Mouse (Mus musculus) thymus, postnatal 10 days (tissue): Measurements from ENCODE around the gene 4930470P17Rik.
"Not testable (repeated sequence)": the region's sequence is repeated elsewhere in the genome, so short reads cannot be mapped to it uniquely, and the experiment has no call there.

Experiments used
- DNase-seq, 2 experiments: peaks; one replicate each; pipeline ENCODE4 v3.0.0; 2021; ENCODE audit warnings: low spot score in 2 of 2

Gene 4930470P17Rik

DNA sequence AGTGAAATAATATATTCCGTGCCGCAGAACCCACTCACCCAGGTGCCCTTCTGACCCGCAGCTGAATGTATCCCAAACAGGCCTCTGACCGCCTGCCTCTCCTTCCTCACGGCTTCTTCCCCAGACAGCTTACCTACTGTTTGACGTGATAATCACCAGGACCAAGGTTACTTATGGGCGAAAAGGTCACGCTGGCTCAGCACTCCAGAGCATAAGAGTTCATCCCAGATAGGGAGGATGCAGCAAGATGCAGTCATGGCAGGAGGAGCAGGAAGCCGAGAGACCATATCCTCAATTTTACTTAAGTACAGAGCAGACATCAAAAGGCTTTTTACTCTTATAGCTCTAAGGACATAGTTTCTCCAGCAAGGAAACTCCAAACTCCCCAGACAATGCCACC lies at the start of gene 4930470P17Rik:
Gene 4930470P17Rik, minus strand, starts transcription at position 101 of the 400 bp plus-strand sequence.
- DNase-seq: no peak

DNA sequence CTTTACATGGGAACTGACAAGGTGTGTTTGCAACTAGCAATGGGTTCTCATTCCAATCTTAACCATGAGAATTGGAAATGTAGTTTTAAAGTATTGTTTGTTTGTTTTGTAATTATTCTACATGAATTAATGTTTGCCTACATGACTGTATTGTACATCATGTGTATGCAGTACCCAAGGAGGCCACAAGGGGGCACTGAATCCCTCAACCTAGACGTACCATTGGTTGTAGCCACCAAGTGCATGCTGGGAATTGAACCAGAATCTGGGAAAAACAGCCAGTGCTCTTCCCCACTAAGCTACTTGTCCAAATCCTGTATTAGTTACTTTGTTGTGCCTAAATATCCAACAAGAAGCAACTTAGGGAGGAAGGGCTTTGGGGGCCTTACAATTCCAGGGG lies 49.7 kb upstream of the 4930470P17Rik start:
- no peak for DNase-seq

DNA sequence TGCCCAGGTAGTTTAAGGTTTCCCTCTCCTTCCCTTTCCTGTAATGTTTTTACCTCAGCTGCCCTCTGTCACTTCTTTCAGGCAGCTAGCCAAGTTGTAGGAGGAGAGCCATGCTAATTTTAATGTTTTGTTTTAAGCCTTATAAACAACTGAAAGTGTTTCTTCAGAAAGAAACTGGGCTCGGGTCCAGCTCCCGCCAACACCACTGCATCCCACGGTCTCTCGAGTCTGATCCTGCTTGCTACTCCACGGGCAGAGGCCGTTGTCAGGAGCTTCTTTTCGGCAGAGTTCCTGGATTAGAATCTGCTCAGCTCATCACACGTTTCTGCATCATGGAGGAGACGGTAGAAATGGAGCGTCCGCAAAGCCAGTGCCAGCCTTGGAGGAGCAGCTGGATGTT lies 46.7 kb upstream of the 4930470P17Rik start:
- DNase-seq: no peak

DNA sequence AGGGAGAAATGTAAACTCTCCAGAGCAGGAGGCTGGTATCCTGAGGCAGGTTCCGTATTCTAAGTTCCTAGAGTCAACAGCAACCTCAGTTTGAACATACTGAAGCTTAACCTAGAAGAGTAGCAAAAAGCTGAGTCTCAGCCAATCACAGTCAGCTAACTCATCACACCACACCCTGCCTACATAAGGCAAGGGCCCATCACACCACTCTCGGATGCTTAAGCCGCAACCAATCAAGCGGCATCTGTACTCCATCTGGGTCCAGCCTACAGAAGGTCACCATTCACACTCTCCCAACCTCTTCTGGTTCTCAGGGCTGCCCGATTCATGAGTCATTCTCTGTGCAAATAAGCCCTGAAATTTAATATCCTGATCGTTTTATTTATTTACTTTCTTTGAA lies 44.4 kb upstream of the 4930470P17Rik start:
- no peak for DNase-seq

DNA sequence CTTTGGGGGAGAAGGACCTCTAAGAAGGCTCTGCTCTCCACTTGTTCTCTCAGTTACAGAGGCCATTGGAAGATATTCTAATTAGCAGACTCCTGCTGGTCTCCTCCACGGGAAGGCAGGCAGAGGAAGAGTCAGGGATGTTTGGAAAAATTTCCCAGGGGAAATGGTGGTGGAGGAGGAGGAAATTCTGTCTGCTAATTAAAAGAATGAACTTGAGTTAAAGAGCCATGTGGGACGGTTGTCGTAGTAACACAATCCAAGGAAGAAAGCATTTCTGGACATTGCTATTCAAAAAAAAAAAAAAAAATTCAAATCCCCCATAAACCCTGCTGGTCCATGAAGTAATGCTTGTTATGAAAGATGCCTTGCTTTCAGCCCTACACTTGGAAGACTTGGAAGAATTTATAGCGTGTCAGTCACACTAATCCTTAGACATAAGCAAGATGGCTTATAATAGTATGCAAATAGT lies 40.6 kb upstream of the 4930470P17Rik start:
- no peak for DNase-seq

DNA sequence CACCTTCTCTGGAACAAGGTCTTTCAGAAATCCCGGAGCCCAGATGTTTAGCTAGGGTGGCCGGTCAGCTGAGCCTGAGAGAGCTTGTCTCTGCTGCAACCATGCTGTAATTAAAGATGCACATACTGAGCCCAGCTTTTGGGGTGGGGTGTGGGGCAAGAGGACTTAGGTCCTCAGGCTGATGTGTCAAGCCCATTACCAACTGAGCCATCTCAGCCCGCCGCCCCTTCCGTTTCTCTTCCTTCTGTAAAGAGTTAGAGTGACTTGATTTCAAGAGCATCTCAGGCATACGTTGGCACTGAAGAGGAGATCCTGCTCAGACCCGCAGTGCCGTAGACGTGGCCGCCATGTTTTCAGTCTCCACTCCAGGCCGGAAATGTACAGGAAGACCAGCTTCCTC lies 38.5 kb upstream of the 4930470P17Rik start:
- DNase-seq: no peak

DNA sequence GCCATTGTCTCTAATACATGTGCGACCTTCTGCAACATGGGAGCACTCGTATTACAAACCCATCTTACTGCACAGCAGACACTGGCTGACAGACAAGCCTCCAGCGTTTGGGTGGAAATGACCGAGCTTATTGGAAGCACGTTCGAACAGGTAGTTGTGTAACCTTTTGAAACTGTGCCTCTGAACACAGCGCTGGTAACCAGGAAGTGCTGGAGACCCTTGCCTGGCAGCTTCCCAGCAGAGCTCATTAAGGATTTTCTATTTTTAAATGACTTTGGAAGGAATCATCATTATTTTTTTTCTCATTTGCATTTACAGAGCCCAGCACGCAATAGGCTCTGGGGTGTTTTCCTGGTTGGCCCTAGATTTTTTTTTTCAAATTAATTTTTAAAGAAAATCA lies 36.9 kb upstream of the 4930470P17Rik start:
- DNase-seq: no peak

DNA sequence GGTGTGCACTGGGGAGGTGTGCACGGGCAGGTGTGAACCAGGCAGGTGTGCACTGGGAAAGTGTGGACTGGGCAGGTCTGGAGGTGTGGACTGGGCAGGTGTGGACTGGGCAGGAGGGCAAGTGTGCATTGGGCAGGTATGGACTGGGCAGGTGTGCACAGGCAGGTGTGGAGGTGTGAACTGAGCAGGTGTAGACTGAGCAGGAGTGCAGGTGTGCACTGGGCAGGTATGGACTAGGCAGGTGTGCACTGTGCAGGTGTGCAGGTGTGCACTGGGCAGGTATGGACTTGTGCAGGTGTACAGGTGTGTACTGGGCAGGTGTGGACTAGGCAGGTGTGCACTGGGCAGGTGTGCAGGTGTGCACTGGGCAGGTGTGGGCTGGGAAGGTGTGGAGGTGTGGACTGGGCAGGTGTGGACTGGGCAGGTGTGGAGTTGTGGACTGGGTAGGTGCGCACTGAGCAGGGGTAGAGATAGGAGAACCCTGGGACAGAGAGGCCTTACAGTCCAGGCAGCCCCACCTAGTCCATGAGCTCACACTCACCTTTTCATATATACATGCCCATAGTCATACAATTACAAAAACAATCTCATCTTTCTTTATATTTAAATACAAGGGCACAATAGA lies 31.3 kb upstream of the 4930470P17Rik start:
- no peak for DNase-seq

DNA sequence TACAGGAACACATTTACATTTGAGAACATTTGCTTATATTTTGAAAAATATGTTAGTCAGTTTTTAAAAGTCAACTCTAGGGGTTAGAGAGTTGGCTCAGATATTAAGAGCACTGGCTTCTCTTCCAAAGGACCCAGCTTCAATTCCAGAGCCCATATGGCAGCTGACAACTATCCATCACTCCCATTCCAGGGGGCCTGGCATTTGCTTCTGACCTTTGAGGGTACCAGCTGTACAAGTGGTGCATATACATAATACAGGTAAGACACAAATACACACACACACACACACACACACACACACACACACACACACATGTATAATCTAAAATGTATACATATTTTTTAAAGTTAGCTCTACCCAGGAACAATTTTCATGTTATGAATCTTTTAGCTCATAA lies 30.6 kb upstream of the 4930470P17Rik start:
- no peak for DNase-seq

DNA sequence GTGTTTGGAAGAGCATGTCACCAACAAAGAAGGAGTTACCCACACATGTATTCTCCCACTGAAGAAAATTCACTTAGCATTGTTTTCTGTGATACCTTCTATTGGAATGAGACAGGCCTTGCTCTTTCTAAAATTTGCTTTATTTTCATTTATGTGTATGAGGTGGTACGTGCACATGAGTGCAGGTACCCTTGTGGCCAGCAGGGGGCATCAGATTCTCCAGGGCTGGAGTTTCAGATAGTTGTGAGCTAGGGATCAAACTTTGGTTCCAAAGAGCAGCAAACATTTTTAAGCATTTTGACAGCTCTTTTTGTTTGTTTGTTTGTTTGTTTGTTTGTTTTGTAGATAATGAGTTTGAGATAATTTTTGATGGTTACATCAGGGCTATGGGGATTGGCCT lies 29.6 kb upstream of the 4930470P17Rik start:
- DNase-seq: no peak

DNA sequence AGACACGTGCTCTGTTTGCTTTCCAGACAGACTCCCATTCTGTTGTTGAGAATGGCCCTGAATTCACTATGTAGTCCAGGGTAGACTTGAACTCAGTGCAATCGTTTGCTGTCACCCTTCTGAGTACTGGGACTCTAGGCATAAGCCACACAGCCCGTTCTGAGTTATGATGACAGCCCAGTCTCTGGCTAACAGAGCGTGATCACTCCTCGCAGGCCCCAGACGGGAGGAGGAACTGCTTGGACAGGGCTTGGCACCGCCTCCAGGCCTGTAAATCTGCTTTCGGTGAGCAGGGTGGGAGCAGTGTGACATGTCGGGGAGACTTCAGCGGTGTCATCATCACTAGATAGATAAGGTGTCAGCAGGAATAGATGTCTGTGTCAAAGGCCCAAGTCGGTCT lies 28.7 kb upstream of the 4930470P17Rik start:
- no peak for DNase-seq

DNA sequence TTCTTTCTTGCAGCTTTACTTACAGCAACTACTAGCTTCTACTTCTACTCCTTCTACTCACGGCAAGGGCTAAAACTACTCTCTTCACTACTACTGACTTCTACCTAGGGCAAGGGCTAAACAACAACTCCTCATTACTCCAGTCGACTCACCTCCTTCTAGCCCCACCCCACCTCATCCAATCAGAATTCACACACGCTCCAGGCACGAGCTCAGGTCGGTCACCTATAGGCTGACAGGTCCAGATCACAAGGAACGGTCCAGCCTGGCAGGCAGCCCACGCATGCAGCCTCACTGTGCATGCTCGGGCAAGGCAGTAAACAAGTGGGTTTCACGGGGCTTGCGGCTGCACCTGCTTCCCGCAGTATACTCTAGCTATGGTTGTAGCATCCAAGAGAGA lies 26.2 kb upstream of the 4930470P17Rik start:
- not testable (repeated sequence) for DNase-seq

DNA sequence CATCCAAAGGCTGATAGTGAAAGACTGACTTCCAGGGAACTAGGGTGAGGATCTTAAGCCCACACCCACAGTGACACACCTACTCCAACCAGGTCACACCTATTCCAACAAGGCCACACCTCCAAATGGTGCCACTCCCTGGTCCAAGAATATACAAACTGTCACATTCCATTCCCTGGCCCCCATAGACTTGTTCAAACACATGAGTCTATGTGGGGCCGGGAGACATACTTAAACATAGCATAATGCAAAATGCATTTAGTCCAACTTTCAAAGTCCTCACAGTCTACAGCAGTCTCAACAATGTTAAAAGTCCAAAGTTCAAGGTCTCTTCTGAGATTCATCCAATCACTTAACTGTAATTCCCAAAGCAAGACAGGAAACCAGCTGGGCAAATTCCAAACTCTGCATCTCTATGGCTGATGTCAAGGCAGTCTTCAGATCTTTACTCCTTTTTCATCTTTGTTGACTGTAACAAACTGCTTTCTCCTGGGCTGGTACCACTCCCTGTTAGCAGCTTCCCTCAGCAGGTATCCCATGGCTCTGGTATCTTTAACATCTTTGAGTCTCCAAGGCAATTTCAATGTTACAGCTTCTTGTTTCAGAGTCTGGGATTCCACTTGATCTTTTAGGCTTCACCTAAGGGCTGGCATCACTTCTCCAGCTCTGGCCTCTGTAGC lies 22.5 kb upstream of the 4930470P17Rik start:
- not testable (repeated sequence) for DNase-seq

DNA sequence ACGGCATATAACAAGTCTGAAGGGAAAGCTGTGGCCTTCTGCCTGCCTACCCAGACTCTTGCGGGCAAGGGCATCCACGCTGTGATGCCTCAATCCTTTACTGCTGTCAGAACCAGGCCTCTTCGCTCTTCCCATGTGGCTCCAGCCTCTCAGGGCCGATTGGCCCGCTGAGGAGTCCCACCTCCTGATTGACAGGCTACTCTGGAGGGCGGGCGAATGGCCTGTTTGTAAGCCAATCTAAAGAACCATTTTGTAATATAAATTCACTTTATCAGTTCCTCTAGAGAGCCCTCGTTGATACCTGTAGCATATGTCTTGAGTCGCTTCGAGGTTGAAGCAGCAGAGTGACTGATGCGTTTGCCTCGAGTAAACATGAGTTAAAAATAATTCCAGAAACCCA lies 21.2 kb upstream of the 4930470P17Rik start:
- DNase-seq: no peak

DNA sequence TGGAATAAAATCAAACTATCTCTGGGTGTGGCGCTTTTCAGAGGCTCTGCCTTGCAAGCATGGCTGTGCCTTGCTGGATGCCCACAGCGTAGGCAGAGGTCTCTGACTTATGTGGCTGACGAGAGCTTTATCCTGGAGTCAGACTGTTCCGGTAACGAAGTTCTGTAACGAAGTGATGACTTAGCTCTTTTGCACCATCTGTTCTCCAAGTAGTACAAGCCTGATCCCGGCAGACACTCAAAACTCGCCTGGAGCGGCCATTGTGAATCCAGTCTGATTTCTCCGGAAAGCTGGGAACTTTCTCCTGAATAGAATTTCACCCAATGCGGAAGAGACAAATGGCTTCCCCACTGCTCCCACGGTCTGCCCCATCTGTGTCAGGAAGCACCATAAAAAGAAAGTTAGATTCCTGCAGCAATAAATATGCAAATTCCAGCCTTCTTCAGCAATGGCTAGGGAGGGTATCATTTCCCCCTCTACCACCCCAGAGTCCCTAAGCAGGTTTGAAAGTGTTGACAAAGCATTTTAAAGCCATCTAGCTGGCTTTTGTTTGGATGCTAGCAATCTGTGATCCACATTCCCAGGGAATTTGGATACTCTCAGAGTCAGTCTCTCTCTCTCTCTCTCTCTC lies 17.2 kb upstream of the 4930470P17Rik start:
- no peak for DNase-seq

DNA sequence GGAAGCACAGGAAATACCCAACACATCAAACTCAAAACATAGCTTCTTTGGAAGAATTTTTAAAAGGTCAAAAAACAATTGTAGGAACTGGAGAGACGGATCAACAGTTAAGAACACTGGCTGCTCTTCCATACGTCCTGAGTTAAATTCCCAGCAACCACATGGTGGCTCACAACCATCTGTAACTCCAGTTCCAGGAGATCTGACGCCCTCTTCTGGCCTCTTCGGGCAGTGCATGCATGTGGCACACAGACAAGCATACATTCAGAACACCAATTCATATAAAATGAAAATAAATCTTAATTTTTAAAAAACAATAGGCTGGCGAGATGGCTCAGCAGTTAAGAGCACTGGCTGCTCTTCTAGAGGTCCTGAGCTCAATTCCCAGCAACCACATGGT lies 10.0 kb upstream of the 4930470P17Rik start:
- DNase-seq: not testable (repeated sequence)

DNA sequence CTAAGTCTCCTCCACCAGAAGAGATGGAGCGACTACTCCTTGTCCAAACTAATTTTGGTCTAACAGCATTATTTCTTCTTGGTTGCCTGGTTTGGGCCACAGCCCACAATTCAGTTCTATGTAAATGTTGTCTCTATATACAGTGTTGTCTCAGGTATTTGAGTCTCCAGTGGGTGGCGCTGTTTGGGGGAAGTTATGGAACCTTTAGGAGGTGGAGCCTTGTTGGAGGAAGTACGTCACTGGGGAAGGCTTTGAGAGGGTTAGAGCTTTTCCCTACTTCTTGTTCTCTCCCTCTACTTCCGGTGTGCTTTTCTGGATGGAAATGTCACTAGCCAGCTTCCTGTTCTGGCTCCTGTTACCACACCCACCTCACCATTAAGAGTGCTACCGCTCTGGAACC lies 646 bp downstream of the 4930470P17Rik start:
- no peak for DNase-seq

DNA sequence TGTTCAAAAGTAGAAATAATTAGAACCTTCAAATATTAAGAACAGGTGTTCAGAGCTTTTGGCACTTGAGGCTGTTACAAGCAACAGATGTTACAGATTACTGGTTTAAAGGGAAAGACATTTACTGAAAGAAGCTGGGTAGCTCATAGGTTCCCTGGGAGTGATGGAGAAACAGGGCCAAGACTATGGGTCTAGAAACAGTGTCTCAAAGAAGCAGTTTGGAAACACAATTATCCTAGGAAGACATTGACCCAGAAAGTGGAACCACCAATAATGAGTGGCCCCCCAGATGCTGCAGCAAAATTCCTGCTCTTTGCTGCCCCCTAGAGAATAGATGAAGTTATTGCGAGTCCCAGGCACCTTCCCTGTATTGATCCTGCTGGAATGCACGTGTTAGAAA lies 4.2 kb downstream of the 4930470P17Rik start:
- DNase-seq: peak in 1 of 2 experiments; percentile 5

DNA sequence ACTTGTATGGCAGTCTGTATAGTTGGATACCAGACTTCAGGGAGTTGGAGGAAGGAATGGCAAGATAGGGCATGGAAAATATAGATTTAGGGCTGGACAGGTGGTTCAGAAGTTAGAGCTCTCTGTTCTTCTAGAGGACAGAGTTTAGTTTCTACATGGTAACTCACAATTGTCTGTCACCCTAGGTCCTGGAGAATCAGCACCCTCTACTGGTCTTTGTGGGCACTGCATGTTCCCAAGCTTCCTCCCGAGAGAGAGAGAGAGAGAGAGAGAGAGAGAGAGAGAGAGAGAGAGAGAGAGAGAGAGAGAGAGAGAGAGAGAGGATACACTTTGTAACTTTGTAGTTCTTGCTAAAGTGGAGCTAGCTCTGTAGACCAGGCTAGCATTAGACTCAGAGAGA lies 5.1 kb downstream of the 4930470P17Rik start:
- peak in 1 of 2 experiments; percentile 19 for DNase-seq

DNA sequence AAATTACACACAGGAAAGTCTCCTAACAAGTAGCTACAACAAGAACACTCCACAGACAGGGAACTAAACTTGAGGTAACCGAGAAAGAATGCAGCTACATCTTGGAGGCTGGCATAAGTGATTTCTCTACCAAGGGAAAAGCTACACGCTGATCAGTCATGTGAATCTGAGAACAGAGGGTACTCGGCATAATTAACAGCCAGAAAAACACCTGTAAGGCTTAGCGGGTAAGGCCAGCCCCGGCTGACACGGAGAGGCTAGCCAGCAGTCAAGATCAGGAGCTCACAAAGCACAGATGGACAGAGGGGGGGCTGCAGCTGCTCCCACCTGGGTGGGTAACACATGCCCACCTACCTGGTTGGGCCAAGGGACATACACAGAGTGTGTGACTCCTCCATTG lies 9.7 kb downstream of the 4930470P17Rik start:
- DNase-seq: no peak

DNA sequence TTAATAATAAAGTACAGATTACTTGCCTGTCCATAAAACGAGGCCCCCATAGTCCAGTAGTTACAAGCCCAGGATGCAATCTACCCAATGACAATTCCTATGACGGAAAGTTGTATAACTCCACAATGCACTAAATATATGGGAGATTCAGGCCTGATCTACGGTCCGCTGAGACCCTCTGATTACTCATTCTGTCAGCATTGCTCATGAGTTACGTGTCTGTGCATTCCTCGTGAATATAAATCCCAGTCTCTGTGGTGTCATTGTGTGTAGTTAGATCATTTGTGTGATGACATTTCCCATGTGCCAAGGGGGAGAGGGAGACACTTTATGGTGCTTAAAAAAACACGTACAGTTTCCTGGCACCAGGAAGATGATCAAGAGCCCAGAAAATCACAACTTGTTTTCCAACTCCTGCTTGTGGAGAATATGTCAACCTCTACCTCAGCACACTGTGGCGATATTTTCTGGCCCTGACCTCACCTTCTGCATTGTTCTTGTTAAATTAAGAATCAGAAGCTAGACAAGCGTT lies 13.4 kb downstream of the 4930470P17Rik start:
- no peak for DNase-seq

DNA sequence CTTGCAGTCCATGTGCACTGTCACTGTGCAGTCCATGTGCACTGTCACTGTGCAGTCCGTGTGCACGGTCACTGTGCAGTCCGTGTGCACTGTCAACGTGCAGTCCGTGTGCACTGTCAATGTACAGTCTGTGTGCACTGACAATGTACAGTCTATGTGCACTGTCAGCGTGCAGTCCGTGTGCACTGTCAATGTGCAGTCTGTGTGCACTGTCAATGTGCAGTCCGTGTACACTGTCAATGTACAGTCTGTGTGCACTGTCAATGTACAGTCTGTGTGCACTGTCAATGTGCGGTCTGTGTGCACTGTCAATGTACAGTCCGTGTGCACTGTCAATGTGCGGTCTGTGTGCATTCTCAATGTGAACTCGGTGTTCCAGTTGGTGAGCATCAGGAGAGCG lies 17.1 kb downstream of the 4930470P17Rik start:
- DNase-seq: no peak

DNA sequence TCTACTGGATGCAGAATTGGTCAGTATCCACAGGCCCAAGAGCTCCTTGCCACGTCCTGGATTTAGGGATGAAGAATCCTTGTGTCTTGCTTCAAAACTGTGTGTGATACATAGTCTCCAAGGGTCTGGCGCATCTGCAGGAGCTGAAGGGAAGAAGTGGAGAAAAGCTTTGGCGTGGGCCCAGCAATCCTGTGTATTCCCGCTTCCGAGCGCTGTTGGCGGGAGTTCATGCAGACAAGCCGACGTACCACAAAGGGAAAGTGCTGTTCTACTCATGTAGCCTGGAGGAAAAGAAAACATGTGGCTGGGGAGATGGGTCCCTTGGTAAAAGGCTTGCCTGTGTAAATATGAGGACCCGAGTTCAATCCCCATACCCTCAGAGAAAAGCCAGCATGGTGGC lies 22.3 kb downstream of the 4930470P17Rik start:
- no peak for DNase-seq
